Mouse (Mus musculus): ENCODE measurements around the gene Aktip. TPM values are rescaled to one million over a fixed set of nuclear protein-coding genes. Genes with fewer than 3 reads are reported as not detected.

Gene Aktip
- polyA plus RNA-seq, 1 experiment from 2014 or later, result 98.8 TPM

DNA sequence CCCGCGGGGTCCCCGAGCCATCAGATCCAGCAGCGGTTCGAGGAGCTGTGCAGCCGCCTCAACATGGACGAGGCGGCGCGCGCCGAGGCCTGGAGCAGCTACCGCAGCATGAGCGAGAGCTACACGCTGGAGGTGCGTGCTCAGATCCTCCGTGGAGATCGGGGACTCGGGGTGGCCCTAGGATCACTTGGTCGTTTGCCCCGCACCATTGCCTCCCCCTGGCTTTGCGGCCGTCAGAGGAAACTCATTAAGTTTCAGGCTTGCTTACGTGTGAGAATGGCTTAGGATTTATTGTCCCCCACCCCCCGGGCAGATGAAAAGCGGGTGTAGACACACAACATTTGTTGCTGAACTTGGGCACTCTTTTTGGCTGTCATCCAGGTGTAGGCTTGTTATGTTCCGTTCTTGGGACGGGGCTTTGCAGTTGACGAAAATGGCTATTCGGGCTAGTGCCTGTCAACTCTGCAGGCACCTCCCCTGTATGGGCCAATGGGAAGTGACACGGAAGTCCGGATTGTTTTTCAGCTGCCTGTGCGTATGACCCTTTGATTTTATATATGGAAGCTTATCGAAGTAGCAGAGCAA lies 129.4 kb downstream of the Aktip start:
- ATAC-seq (replicated peaks; ENCODE audit: low FRiP score), result peak; percentile 84
- no peaks in the 10 kb centered on the region for H3K36me3 ChIP-seq (ENCODE audit: control insufficient read depth, insufficient read depth, low read length)
- peak overlapping the region; percentile 66 for H3K4me2 ChIP-seq (ENCODE audit: low read depth, low read length, severe bottlenecking)
- peak overlapping the region; percentile 60 for H3K9ac ChIP-seq (ENCODE audit: low read length)
- H3K9me3 ChIP-seq (ENCODE audit: control insufficient read depth, low read length), result no peaks in the 10 kb centered on the region
- H3K27ac ChIP-seq (ENCODE audit: low read depth, low read length), result peak overlapping the region; percentile 13; the same call in 1 of the 2 replicates
- peaks cover 1% of the 10 kb centered on the region; the same call in 1 of the 2 replicates for H3K4me1 ChIP-seq (replicated peaks; ENCODE audit: control insufficient read depth, insufficient read depth, low read length)
- under 1% methylated on average over 34 of the region's 34 CpGs for WGBS
- H3K27me3 ChIP-seq (ENCODE audit: control insufficient read depth, insufficient read depth, low read length), result no peaks in the 10 kb centered on the region
- H3K4me3 ChIP-seq (ENCODE audit: low read depth, low read length), result peak overlapping the region; percentile 48
- DNase-seq (ENCODE audit: low spot score), result peak; percentile 65

DNA sequence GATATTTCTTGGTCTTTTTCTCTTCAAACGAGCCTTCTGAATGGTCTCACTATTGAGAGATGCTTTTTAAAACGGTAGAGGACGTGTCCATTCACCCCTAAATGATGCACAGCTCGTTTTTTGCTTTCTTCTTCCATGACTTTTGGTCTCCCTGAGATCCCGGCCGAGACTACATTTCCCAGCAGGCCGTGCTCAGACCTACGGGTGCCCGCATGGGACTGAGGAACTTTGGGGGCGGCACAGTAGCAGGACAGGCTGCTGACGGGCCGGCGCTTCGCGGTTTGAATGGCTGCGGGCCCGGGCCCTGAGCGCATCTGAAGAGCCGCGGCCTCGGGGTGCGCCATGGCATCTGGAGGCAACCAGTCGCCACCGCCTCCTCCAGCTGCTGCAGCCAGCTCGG lies 129.9 kb downstream of the Aktip start, which contains the start of gene Rbl2:
Gene Rbl2 (plus strand): TSS at position 224 of the 400 bp plus-strand sequence.
- H3K4me3 ChIP-seq (ENCODE audit: low read depth, low read length), result peak within 1 kb of the TSS; percentile 48
- H3K27me3 ChIP-seq (ENCODE audit: control insufficient read depth, insufficient read depth, low read length), result no peaks in the 10 kb centered on the region
- peak; percentile 94 for DNase-seq (ENCODE audit: low spot score)
- H3K36me3 ChIP-seq (ENCODE audit: control insufficient read depth, insufficient read depth, low read length), result no peaks in the 10 kb centered on the region
- peak within 1 kb of the TSS; percentile 60 for H3K9ac ChIP-seq (ENCODE audit: low read length)
- H3K27ac ChIP-seq (ENCODE audit: low read depth, low read length), result peak within 1 kb of the TSS; percentile 13; the same call in 1 of the 2 replicates
- ATAC-seq (replicated peaks; ENCODE audit: low FRiP score), result peak; percentile 96
- WGBS, result 1% methylated on average over 25 of the region's 25 CpGs
- peaks cover 1% of the 10 kb centered on the region; the same call in 1 of the 2 replicates for H3K4me1 ChIP-seq (replicated peaks; ENCODE audit: control insufficient read depth, insufficient read depth, low read length)
- no peaks in the 10 kb centered on the region for H3K9me3 ChIP-seq (ENCODE audit: control insufficient read depth, low read length)
- H3K4me2 ChIP-seq (ENCODE audit: low read depth, low read length, severe bottlenecking), result peak within 1 kb of the TSS; percentile 66

DNA sequence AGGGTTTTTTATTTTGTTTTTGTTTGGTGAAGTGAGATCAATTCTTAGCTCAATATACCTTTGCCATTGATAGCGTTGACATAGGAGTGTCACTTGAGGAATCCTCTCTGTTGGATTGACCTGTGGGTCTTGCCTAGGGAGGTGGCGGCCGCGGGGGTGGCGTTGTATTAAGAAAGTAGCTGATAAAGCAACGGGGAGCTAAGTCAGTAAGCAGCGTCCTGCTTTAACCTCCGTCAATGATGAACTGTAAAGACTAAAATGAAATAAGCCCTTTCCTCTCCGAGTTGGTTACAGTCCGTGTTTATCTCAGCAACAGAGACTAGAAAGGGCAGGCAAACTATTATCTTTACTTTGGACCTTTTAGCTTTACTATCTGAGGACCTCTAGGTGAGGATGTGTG lies 130.4 kb downstream of the Aktip start:
- Histone ChIP-seq H3K4me1 (replicated peaks; ENCODE audit: control insufficient read depth, insufficient read depth, low read length) (peaks cover 1% of the 10 kb centered on the region; the same call in 1 of the 2 replicates), H3K9me3 (ENCODE audit: control insufficient read depth, low read length) (no peaks in the 10 kb centered on the region), H3K36me3 (ENCODE audit: control insufficient read depth, insufficient read depth, low read length) (no peaks in the 10 kb centered on the region), H3K9ac (ENCODE audit: low read length) (peak overlapping the region; percentile 25; the same call in 1 of the 2 replicates), H3K4me3 (ENCODE audit: low read depth, low read length) (peak overlapping the region; percentile 48), H3K4me2 (ENCODE audit: low read depth, low read length, severe bottlenecking) (peak overlapping the region; percentile 66), H3K27ac (ENCODE audit: low read depth, low read length) (no peak overlapping the region), H3K27me3 (ENCODE audit: control insufficient read depth, insufficient read depth, low read length) (no peaks in the 10 kb centered on the region)
- ATAC-seq (replicated peaks; ENCODE audit: low FRiP score) (no peak), DNase-seq (ENCODE audit: low spot score) (no peak)
- WGBS, result 8% methylated on average over 10 of the region's 10 CpGs

DNA sequence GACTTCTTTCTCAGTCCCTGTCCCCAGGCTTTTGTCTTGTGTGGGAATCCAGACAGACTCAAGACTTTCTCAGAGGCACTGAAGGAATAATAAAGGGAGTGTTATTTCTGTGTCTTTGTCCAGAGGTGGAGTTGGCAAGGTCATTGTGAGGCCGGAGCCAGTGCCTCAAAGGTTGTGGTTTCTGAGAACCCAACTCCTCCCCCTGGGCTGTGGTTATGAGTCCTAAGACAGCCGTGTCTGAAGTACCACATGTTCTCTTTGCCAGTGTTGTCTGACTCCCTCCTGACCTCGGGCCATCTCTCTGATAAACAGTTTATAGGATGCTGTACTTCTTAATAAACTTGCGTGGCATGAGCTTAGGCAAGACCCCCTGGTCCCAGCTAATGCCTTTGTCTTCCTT lies 134.6 kb downstream of the Aktip start:
- H3K9ac ChIP-seq (ENCODE audit: low read length), result no peak overlapping the region
- no peaks in the 10 kb centered on the region for H3K9me3 ChIP-seq (ENCODE audit: control insufficient read depth, low read length)
- no peak overlapping the region for H3K4me3 ChIP-seq (ENCODE audit: low read depth, low read length)
- no peaks in the 10 kb centered on the region for H3K36me3 ChIP-seq (ENCODE audit: control insufficient read depth, insufficient read depth, low read length)
- H3K27me3 ChIP-seq (ENCODE audit: control insufficient read depth, insufficient read depth, low read length), result no peaks in the 10 kb centered on the region
- H3K27ac ChIP-seq (ENCODE audit: low read depth, low read length), result no peak overlapping the region
- H3K4me2 ChIP-seq (ENCODE audit: low read depth, low read length, severe bottlenecking), result no peak overlapping the region
- H3K4me1 ChIP-seq (replicated peaks; ENCODE audit: control insufficient read depth, insufficient read depth, low read length), result no peaks in the 10 kb centered on the region; the same call in 1 of the 2 replicates
- DNase-seq (ENCODE audit: low spot score) (no peak), ATAC-seq (replicated peaks; ENCODE audit: low FRiP score) (no peak)
- 81% methylated on average over 4 of the region's 4 CpGs for WGBS

Other genes starting within 250 kb of the Aktip start
- 16.3 and 18.4 TPM in 2 replicates for gene Rbl2, start 129.9 kb downstream of the Aktip start, polyA plus RNA-seq (2014; fragmentation: Nextera tagmentation; extraction: Ambion mirVana)
- gene Rpgrip1l, start 113.3 kb upstream of the Aktip start, polyA plus RNA-seq (2014; fragmentation: Nextera tagmentation; extraction: Ambion mirVana), result 10.4 and 13.7 TPM in 2 replicates
- 109 and 111 TPM in 2 replicates for gene Fto, start 113.5 kb upstream of the Aktip start, polyA plus RNA-seq (2014; fragmentation: Nextera tagmentation; extraction: Ambion mirVana)